Mouse (Mus musculus): ENCODE measurements around the gene Pon3.

- TF ChIP-seq CTCF (IDR thresholded peaks at IDR 0.05; ENCODE audit: low read depth, low read length) (no peak), TAL1 (conservative IDR thresholded peaks at IDR 0.05; ENCODE audit: low read depth, low read length) (no peak)
These were observed 22.3 kb downstream of the Pon3 start for GRCm38 (mm10) chr6:5233812-5234211.
